ENCODE assay signal across 8 mouse cellular contexts in the genomic region with DNA sequence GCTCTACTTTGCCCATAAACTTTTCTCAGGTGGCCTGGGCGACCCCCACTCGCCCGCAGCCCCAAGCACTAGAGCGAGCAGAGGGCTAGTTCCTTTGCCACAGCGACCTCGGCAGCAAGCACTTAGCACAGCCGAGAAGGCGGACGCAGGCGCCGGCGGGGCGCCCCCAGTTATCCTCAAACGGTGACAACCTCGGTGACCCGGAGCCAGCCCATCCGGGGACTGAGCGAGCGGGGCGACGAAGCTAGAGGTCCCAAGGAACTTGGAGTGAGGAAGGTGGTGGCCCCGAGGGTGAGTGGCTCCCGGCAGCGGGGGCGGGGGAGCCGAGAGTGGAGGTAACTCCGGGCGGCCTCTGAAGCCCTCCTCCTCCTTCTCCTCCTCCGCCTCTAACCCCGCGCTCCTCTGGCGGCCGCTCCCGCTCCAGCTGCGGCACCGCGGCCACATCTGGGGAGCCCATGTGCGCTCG. TPM values are rescaled to one million over a fixed set of nuclear protein-coding genes. Genes with fewer than 3 reads are reported as not detected.
DNase-seq lines count a peak whose midpoint lies in the region; ATAC-seq lines count a peak whose summit lies in the region.

TSS of gene Ism1 (plus strand) at position 370 of the 466 bp plus-strand sequence.

- peaks cover 23% of the 10 kb centered on the region for H3K27me3 ChIP-seq in hindbrain, embryonic 12.5 days

- no peaks in the 10 kb centered on the region for H3K36me3 ChIP-seq in hindbrain, embryonic 12.5 days

- H3K27ac ChIP-seq in hindbrain, embryonic 12.5 days = peak within 1 kb of the TSS; percentile 83

- ATAC-seq in hindbrain, embryonic 12.5 days (ENCODE audit: low FRiP score) = peak; percentile 74
- ATAC-seq in megakaryocyte-erythroid progenitor cell, adult 5-6 weeks (replicated peaks; ENCODE audit: low FRiP score, low TSS enrichment, poor library complexity, severe bottlenecking) = 0 out of 2 replicates have a peak, but pooled peaks have one; percentile 49

- DNase-seq in adrenal gland, adult 2 months = no peak
- DNase-seq in cerebellum, postnatal 25 days = peak; percentile 69
- peak; percentile 29 to 40 for DNase-seq in frontal cortex, postnatal 36 days (ENCODE audit: low spot score in 2 of 2)
- DNase-seq in layer of hippocampus, postnatal 36 days = peak; percentile 30
- peak; percentile 13 to 31 for DNase-seq in right cerebral cortex, postnatal 36 days (ENCODE audit: low spot score in 2 of 2)
- no peak for DNase-seq in natural killer cell, adult 2 months (ENCODE audit: low spot score in 2 of 2)

- WGBS in hindbrain, embryonic 12.5 days = 0% methylated on average over 24 of the region's 39 CpGs

- peak within 1 kb of the TSS; percentile 94 for H3K4me3 ChIP-seq in hindbrain, embryonic 12.5 days

- peak within 1 kb of the TSS; percentile 100 for H3K4me2 ChIP-seq in hindbrain, embryonic 12.5 days (replicated peaks)

- peaks cover 20% of the 10 kb centered on the region for H3K4me1 ChIP-seq in hindbrain, embryonic 12.5 days

- no peaks in the 10 kb centered on the region for H3K9me3 ChIP-seq in hindbrain, embryonic 12.5 days (replicated peaks)

- peak within 1 kb of the TSS; percentile 83 for H3K9ac ChIP-seq in hindbrain, embryonic 12.5 days

RNA-seq across cellular contexts. Expression of gene Ism1, which starts in this region (rescaled TPM):
- 10 to 100 TPM; 26.0 to 30.1 TPM for total RNA-seq in adrenal gland, adult 2 months (2021)
- 19.1 and 22.0 TPM in 2 replicates for polyA plus RNA-seq in adrenal gland, adult 2 months (2012; rRNA removed)
- 1.7 and 1.8 TPM in 2 replicates for polyA plus RNA-seq in hindbrain, embryonic 12.5 days (2016; fragmentation: Nextera tagmentation; extraction: Ambion mirVana)
- 1 to 10 TPM; 4.9 to 6.0 TPM for total RNA-seq in layer of hippocampus, postnatal 36 days (2021)
- not detected in 2 replicates for total RNA-seq in megakaryocyte-erythroid progenitor cell, adult 5-6 weeks (2014; fragmentation: Nextera tagmentation)
- total RNA-seq in megakaryocyte-erythroid progenitor cell, adult 5-6 weeks (2017) = not detected in 2 replicates

Comparison
In these comparisons a context has a peak if more than half of its experiments do, and no peak if none do; other contexts are left out.
1. RNA of gene Ism1 (total RNA-seq): 26.0 to 30.1 TPM in adrenal gland, adult 2 months and 4.9 to 6.0 TPM in layer of hippocampus, postnatal 36 days; not detected in megakaryocyte-erythroid progenitor cell, adult 5-6 weeks; every median in the first group is over 4 times any median in the second.
2. Peak in ATAC-seq in megakaryocyte-erythroid progenitor cell, adult 5-6 weeks; RNA of the gene not detected or under 1 TPM.
3. DNase-seq: peak in cerebellum, postnatal 25 days (2 of 2), frontal cortex, postnatal 36 days (2 of 2), layer of hippocampus, postnatal 36 days (2 of 2) and right cerebral cortex, postnatal 36 days (2 of 2); none in adrenal gland, adult 2 months (single experiment) and natural killer cell, adult 2 months (0 of 2).